In the genomic region with DNA sequence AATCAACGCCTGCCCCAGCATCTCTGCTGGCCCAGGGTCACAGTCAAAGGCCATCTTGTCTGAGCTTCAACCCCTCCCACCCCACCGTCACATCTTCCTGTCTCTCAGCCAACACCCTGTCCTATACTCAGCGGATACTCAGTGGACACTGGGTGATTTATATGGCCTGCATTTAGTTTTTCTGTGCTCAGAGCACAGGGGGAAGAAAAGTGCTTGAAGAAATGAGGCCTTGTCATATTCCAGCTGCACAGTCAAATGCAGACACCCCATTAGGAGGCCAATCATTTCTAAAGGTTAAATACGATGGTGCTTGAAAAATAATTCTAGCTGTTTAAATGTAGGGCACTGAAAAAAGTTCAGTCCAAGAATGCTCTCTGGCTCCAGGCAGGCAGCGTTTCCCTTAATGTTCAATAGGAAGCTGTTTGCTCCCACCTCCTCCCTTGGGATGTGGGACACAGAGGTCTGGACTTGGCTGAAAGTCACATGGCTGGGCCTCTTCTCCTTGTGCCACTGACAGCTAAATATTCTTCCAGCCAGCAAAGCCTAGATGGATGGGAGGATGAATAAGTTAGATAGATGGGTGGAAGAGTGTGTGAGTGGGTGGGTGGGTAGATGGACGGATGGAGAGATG, we compare ENCODE assay signal across 25 mouse cellular contexts. TPM values are rescaled to one million over a fixed set of nuclear protein-coding genes. Genes with fewer than 3 reads are reported as not detected.
DNase-seq lines count a peak whose midpoint lies in the region; ATAC-seq and TF ChIP-seq lines count a peak whose summit lies in the region.
"Had no signal": no experiment of that assay in that cellular context is flagged by ENCODE, and none has a peak within 500 bp of the region (broad histone marks: within the 10 kb centered on the region; RNA-seq: fewer than 3 reads in every experiment).

No protein-coding gene starts in this region.

- no peaks in the 10 kb centered on the region for H3K27me3 ChIP-seq in kidney, embryonic 14.5 days (ENCODE audit: control insufficient read depth, insufficient read depth, low read length)
- H3K27me3 ChIP-seq in lung, embryonic 14.5 days (ENCODE audit: insufficient read depth, low read length) = peaks cover 3% of the 10 kb centered on the region; the same call in 1 of the 2 replicates
- H3K27me3 ChIP-seq in heart, adult 2 months (ENCODE audit: control insufficient read depth, insufficient read depth, low read length) = no peaks in the 10 kb centered on the region
- H3K27me3 ChIP-seq: embryonic facial prominence, embryonic 12.5 days; forebrain, embryonic 15.5 days had no signal

- H3K4me1 ChIP-seq in kidney, embryonic 14.5 days (ENCODE audit: control insufficient read depth, insufficient read depth, low read length) = no peaks in the 10 kb centered on the region
- H3K4me1 ChIP-seq in lung, embryonic 14.5 days (ENCODE audit: insufficient read depth) = no peaks in the 10 kb centered on the region
- no peaks in the 10 kb centered on the region for H3K4me1 ChIP-seq in heart, adult 2 months (ENCODE audit: control insufficient read depth, insufficient read depth, low read length)
- H3K4me1 ChIP-seq: embryonic facial prominence, embryonic 12.5 days; forebrain, embryonic 15.5 days; heart, embryonic 10.5 days had no signal

- H3K4me3 ChIP-seq in kidney, embryonic 14.5 days (ENCODE audit: low read length) = no peak overlapping the region
- H3K4me3 ChIP-seq in lung, embryonic 14.5 days (ENCODE audit: low read depth, low read length) = no peak overlapping the region
- H3K4me3 ChIP-seq in heart, adult 2 months = no peak overlapping the region
- H3K4me3 ChIP-seq: embryonic facial prominence, embryonic 12.5 days; forebrain, embryonic 15.5 days; heart, embryonic 10.5 days had no signal

- peak; percentile 3 for DNase-seq in kidney, adult 18-20 months
- peak; percentile 85 for DNase-seq in lung, embryonic 14.5 days
- DNase-seq in lung, adult 18-20 months = no peak
- peak; percentile 46 for DNase-seq in lung, postnatal 10 days
- DNase-seq in lung, postnatal 4 days = peak; percentile 8 to 60
- DNase-seq in cerebellum, adult 11-12 months = no peak
- no peak for DNase-seq in heart, adult 2 months
- DNase-seq: adrenal gland, adult 8-10 months; adrenal gland, postnatal 36 days; B cell, adult 2 months; cerebellum, adult 8-10 months; cerebellum, postnatal 14 days; embryo, embryonic 11 days; gastrocnemius, postnatal 36 days; heart, adult 11 months; heart, postnatal 10 days; heart, postnatal 4 days had no signal

- TF ChIP-seq EP300 in heart, adult 2 months (IDR thresholded peaks at IDR 0.05; ENCODE audit: insufficient read depth, low read depth, low read length) = no peak

- no peak for ATAC-seq in kidney, embryonic 14.5 days (ENCODE audit: low FRiP score, low TSS enrichment)
- peak; percentile 94 for ATAC-seq in lung, embryonic 14.5 days (ENCODE audit: insufficient read depth)
- ATAC-seq: CD4-positive, CD25-positive, alpha-beta regulatory T cell, adult 4 months; forebrain, embryonic 15.5 days had no signal

- intact Hi-C loops in heart, adult 2 months (cut with DNase I) = no loop called here

- no peaks in the 10 kb centered on the region for H3K36me3 ChIP-seq in kidney, embryonic 14.5 days (ENCODE audit: control insufficient read depth, insufficient read depth, low read length)
- H3K36me3 ChIP-seq in lung, embryonic 14.5 days (ENCODE audit: insufficient read depth) = no peaks in the 10 kb centered on the region
- H3K36me3 ChIP-seq in heart, adult 2 months (ENCODE audit: control insufficient read depth, insufficient read depth, low read length) = no peaks in the 10 kb centered on the region
- H3K36me3 ChIP-seq: embryonic facial prominence, embryonic 12.5 days; forebrain, embryonic 15.5 days; G1E; heart, embryonic 10.5 days had no signal

- H3K79me2 ChIP-seq in heart, adult 2 months (replicated peaks; ENCODE audit: control insufficient read depth, insufficient read depth, low read length) = no peaks in the 10 kb centered on the region

- H3K27ac ChIP-seq in kidney, embryonic 14.5 days (ENCODE audit: low read depth, low read length) = no peak overlapping the region
- H3K27ac ChIP-seq in lung, embryonic 14.5 days (ENCODE audit: low read depth) = no peak overlapping the region
- no peak overlapping the region for H3K27ac ChIP-seq in heart, adult 2 months
- H3K27ac ChIP-seq: embryonic facial prominence, embryonic 12.5 days; forebrain, embryonic 15.5 days; heart, embryonic 10.5 days had no signal

- H3K4me2 ChIP-seq in kidney, embryonic 14.5 days (replicated peaks; ENCODE audit: low read depth, low read length) = no peak overlapping the region
- H3K4me2 ChIP-seq in lung, embryonic 14.5 days = no peak overlapping the region
- H3K4me2 ChIP-seq: embryonic facial prominence, embryonic 12.5 days; forebrain, embryonic 15.5 days had no signal

- 75% methylated on average over 6 of the region's 6 CpGs for WGBS in kidney, embryonic 14.5 days
- 40% methylated on average over 6 of the region's 6 CpGs for WGBS in lung, embryonic 14.5 days
- WGBS in heart, adult 2 months = 60% methylated on average over 6 of the region's 6 CpGs

- no peak for TF ChIP-seq CTCF in lung, embryonic 14.5 days (IDR thresholded peaks at IDR 0.05; ENCODE audit: low read depth)
- TF ChIP-seq CTCF in heart, adult 2 months (IDR thresholded peaks at IDR 0.05) = no peak

- no peak for TF ChIP-seq POLR2A in heart, adult 2 months (IDR thresholded peaks at IDR 0.05; ENCODE audit: insufficient read depth, low read depth, low read length)

- H3K9ac ChIP-seq in kidney, embryonic 14.5 days (ENCODE audit: low read depth, low read length) = no peak overlapping the region
- H3K9ac ChIP-seq in lung, embryonic 14.5 days = no peak overlapping the region
- no peak overlapping the region for H3K9ac ChIP-seq in heart, adult 2 months (ENCODE audit: low read depth, low read length)
- H3K9ac ChIP-seq: embryonic facial prominence, embryonic 12.5 days; forebrain, embryonic 15.5 days had no signal

- H3K9me3 ChIP-seq in kidney, embryonic 14.5 days (ENCODE audit: control insufficient read depth, low read length) = no peaks in the 10 kb centered on the region; the same call in 1 of the 2 replicates
- H3K9me3 ChIP-seq in lung, embryonic 14.5 days (ENCODE audit: low read depth, low read length) = no peaks in the 10 kb centered on the region
- H3K9me3 ChIP-seq: embryonic facial prominence, embryonic 12.5 days; forebrain, embryonic 15.5 days had no signal

RNA-seq across cellular contexts. Expression of gene Adgra1, which starts 20.3 kb away (rescaled TPM):
- polyA plus RNA-seq in kidney, embryonic 14.5 days (2014; fragmentation: Nextera tagmentation; extraction: Ambion mirVana) = 0.17 and 0.93 TPM in 2 replicates
- not detected in 2 replicates for polyA plus RNA-seq in lung, embryonic 14.5 days (2014; fragmentation: Nextera tagmentation; extraction: Ambion mirVana)
- under 1 TPM in 1 of 2 experiments, not detected in 1; 0.09 TPM for total RNA-seq in heart, adult 2 months (2021)
- 0.04 and 0.06 TPM in 2 replicates for polyA plus RNA-seq in heart, adult 2 months (2012; rRNA removed)
- total RNA-seq: common myeloid progenitor, adult 5-6 weeks; gastrocnemius, adult 8-10 months; heart, postnatal 10 days had no signal
- polyA plus RNA-seq: CD4-positive, CD25-positive, alpha-beta regulatory T cell, adult 4 months; G1E had no signal

Comparison
In these comparisons a context has a peak if more than half of its experiments do, and no peak if none do; other contexts are left out.
1. DNase-seq: peak in kidney, adult 18-20 months (single experiment), lung, embryonic 14.5 days (single experiment), lung, postnatal 10 days (single experiment) and lung, postnatal 4 days (2 of 2); none in lung, adult 18-20 months (0 of 2), cerebellum, adult 11-12 months (single experiment) and heart, adult 2 months (0 of 2).